Mouse (Mus musculus): ENCODE measurements at regions not wholly inside any gene's neighbourhood (a gene's known extent, or its start where the extent isn't known, plus 50 kb on each side); places are given as distances from the start of the nearest gene placed in this dataset.

- DNase-seq (ENCODE audit: low read depth) = no peak
These were observed 229.1 kb upstream of the G2e3 start for GRCm38 (mm10) chr12:51118781-51119180.

GRCm38 (mm10) chr12:51118021-51118694 lies 229.7 kb upstream of the G2e3 start:
- DNase-seq (ENCODE audit: low read depth) = peak; percentile 38

- DNase-seq (ENCODE audit: low read depth) = no peak
These were observed 230.3 kb upstream of the G2e3 start for GRCm38 (mm10) chr12:51117436-51118020.

GRCm38 (mm10) chr12:51111811-51112210 lies 236.1 kb upstream of the G2e3 start:
- no peak for DNase-seq (ENCODE audit: low read depth)

GRCm38 (mm10) chr12:51108044-51108443 lies 239.8 kb upstream of the G2e3 start:
- no peak for DNase-seq (ENCODE audit: low read depth)

- no peak for DNase-seq (ENCODE audit: low read depth)
These were observed 244.3 kb upstream of the G2e3 start for GRCm38 (mm10) chr12:51103541-51104042.

GRCm38 (mm10) chr12:51101636-51102035 lies 246.2 kb upstream of the G2e3 start:
- no peak for DNase-seq (ENCODE audit: low read depth)

GRCm38 (mm10) chr12:51100868-51101267 lies 247.0 kb upstream of the G2e3 start:
- no peak for DNase-seq (ENCODE audit: low read depth)

GRCm38 (mm10) chr12:51095974-51096373 lies 251.9 kb upstream of the G2e3 start:
- no peak for DNase-seq (ENCODE audit: low read depth)

GRCm38 (mm10) chr12:51089324-51089723 lies 258.5 kb upstream of the G2e3 start:
- DNase-seq (ENCODE audit: low read depth) = no peak

- DNase-seq (ENCODE audit: low read depth) = no peak
These were observed 266.1 kb upstream of the G2e3 start for GRCm38 (mm10) chr12:51081809-51082208.

- no peak for DNase-seq (ENCODE audit: low read depth)
These were observed 274.4 kb upstream of the G2e3 start for GRCm38 (mm10) chr12:51073503-51073902.

- DNase-seq (ENCODE audit: low read depth) = no peak
These were observed 286.9 kb upstream of the G2e3 start for GRCm38 (mm10) chr12:51060931-51061330.

GRCm38 (mm10) chr12:51058569-51058968 lies 289.3 kb upstream of the G2e3 start:
- DNase-seq (ENCODE audit: low read depth) = no peak

GRCm38 (mm10) chr12:51058104-51058503 lies 289.8 kb upstream of the G2e3 start:
- no peak for DNase-seq (ENCODE audit: low read depth)

- no peak for DNase-seq (ENCODE audit: low read depth)
These were observed 300.7 kb upstream of the G2e3 start for GRCm38 (mm10) chr12:51047116-51047515.

- DNase-seq (ENCODE audit: low read depth) = no peak
These were observed 302.4 kb upstream of the G2e3 start for GRCm38 (mm10) chr12:51045437-51045836.

GRCm38 (mm10) chr12:51045020-51045419 lies 302.8 kb upstream of the G2e3 start:
- DNase-seq (ENCODE audit: low read depth) = no peak

- DNase-seq (ENCODE audit: low read depth) = no peak
These were observed 315.7 kb upstream of the G2e3 start for GRCm38 (mm10) chr12:51032193-51032592.

- no peak for DNase-seq (ENCODE audit: low read depth)
These were observed 319.2 kb upstream of the G2e3 start for GRCm38 (mm10) chr12:51028601-51029174.

GRCm38 (mm10) chr12:51026046-51026445 lies 321.8 kb upstream of the G2e3 start:
- no peak for DNase-seq (ENCODE audit: low read depth)

GRCm38 (mm10) chr12:51025531-51025930 lies 322.3 kb upstream of the G2e3 start:
- no peak for DNase-seq (ENCODE audit: low read depth)

GRCm38 (mm10) chr12:51024057-51024743 lies 323.7 kb upstream of the G2e3 start:
- no peak for DNase-seq (ENCODE audit: low read depth)

All from NIH3T3 (cell line).